ENCODE assay signal across 8 mouse cellular contexts in the genomic region with DNA sequence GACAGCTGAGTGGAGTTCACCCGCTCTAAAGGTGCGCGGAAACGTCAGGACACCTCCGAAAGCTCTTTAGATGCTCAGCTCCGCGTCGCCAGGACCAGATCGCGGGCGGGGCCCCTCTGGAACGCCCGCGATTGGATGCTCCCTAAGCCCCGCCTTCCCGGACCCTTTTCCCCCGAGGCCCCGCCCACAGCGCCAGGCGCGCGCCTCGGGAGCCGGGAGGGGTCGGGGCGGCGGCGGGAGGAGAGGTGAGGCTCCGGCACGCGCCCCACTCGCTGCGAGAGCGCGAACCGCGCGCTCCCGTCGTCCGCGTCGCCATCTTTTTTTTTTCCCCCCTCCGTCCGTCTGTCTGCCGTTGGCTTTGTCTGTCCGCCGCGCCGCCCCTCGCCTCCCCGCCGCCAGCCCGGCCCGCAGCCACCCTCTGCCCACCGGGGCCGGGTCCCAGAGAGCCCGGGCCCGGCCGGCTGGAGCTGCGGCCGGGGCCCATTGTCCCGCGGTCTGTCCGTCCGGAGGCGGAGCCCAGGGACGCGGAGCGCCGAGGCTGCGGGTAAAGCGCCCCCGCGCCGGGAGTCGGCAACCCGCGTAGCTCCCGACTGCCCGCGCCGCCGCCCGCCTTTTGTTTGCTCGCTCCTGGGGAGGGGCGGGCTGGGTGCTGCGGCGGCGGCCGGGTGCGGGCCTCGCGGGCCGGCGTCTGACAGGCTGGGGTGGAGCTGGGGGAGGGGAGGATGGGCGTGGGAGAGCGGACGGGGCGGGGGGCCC. TPM values are rescaled to one million over a fixed set of nuclear protein-coding genes. Genes with fewer than 3 reads are reported as not detected.
A peak's percentile ranks its signal among the peaks of the same experiment; 100 is the strongest.
DNase-seq lines count a peak whose midpoint lies in the region; ATAC-seq and TF ChIP-seq lines count a peak whose summit lies in the region.

A gene (plus strand): TSS at position 227 of the 756 bp plus-strand sequence.

- DNase-seq in T-cell, adult 2 months (ENCODE audit: low spot score): peak; percentile 85
- peak; percentile 92 to 97 for DNase-seq in cerebellum, postnatal 36 days
- peak; percentile 92 for DNase-seq in gastrocnemius, adult 18-20 months (ENCODE audit: low spot score)
- DNase-seq in hindbrain, postnatal 0 days (ENCODE audit: low spot score): peak; percentile 98
- DNase-seq in left cerebral cortex, adult 2 months (ENCODE audit: extremely low spot score in 1 of 2, low spot score in 2 of 2): peak; percentile 95
- DNase-seq in right cerebral cortex, adult 2 months (ENCODE audit: low spot score in 2 of 2): peak; percentile 88 to 89
- peak; percentile 94 for DNase-seq in urinary bladder, postnatal 14 days (ENCODE audit: low spot score)

- H3K4me1 ChIP-seq in hindbrain, postnatal 0 days (ENCODE audit: insufficient read depth, low read length): peaks cover 14% of the 10 kb centered on the region; the same call in 1 of the 2 replicates

- peak; percentile 94 for ATAC-seq in hindbrain, postnatal 0 days
- ATAC-seq in megakaryocyte, adult 5-6 weeks (ENCODE audit: poor library complexity, severe bottlenecking): peak; percentile 78

- under 1% methylated on average over 70 of the region's 100 CpGs for WGBS in hindbrain, postnatal 0 days

- intact Hi-C loops in left cerebral cortex, adult 2 months (cut with DNase I): loop anchor here (1.0 to 2.0 kb wide), 3 partner anchors 12 to 97 kb away; a partner anchor contains a TSS

- peak within 1 kb of the TSS; percentile 89 for H3K4me2 ChIP-seq in hindbrain, postnatal 0 days (ENCODE audit: low read depth, low read length)

- H3K9ac ChIP-seq in hindbrain, postnatal 0 days (replicated peaks; ENCODE audit: low read length): peak within 1 kb of the TSS; percentile 100

- peak within 1 kb of the TSS; percentile 96 for H3K4me3 ChIP-seq in hindbrain, postnatal 0 days (ENCODE audit: low read length)
- peak within 1 kb of the TSS; percentile 80 for H3K4me3 ChIP-seq in left cerebral cortex, adult 2 months

- H3K27me3 ChIP-seq in hindbrain, postnatal 0 days (ENCODE audit: insufficient read depth, low read length): no peaks in the 10 kb centered on the region

- peak within 1 kb of the TSS; percentile 97 for H3K27ac ChIP-seq in hindbrain, postnatal 0 days
- H3K27ac ChIP-seq in left cerebral cortex, adult 2 months: peak within 1 kb of the TSS; percentile 88

- no peaks in the 10 kb centered on the region for H3K9me3 ChIP-seq in hindbrain, postnatal 0 days (ENCODE audit: low read length)

- peaks cover 17% of the 10 kb centered on the region for H3K36me3 ChIP-seq in hindbrain, postnatal 0 days (ENCODE audit: insufficient read depth, low read length)

- TF ChIP-seq CTCF in hindbrain, postnatal 0 days (IDR thresholded peaks at IDR 0.05; ENCODE audit: low read depth): no peak
- TF ChIP-seq CTCF in left cerebral cortex, adult 2 months (IDR thresholded peaks at IDR 0.05): no peak

RNA-seq across cellular contexts. Expression of the gene that starts here (rescaled TPM):
- total RNA-seq in gastrocnemius, adult 18-20 months (2021): 1 to 10 TPM; 3.6 to 5.6 TPM
- total RNA-seq in hindbrain, postnatal 0 days (2014; rRNA removed): 52.5 and 56.2 TPM in 2 replicates
- 45.2 and 50.3 TPM in 2 replicates for polyA plus RNA-seq in hindbrain, postnatal 0 days (2015; fragmentation: Nextera tagmentation; extraction: Ambion mirVana)
- total RNA-seq in left cerebral cortex, adult 2 months (2021): 10 to 100 TPM; 41.7 to 46.5 TPM
- 4.7 and 6.0 TPM in 2 replicates for total RNA-seq in megakaryocyte, adult 5-6 weeks (2015)
- total RNA-seq in megakaryocyte, adult 5-6 weeks (2017): 8.4 and 9.3 TPM in 2 replicates

Comparison
In these comparisons a context has a peak if more than half of its experiments do, and no peak if none do; other contexts are left out.
1. Peak in every context shown above with its lines: DNase-seq, ATAC-seq, H3K4me3 ChIP-seq and H3K27ac ChIP-seq.